ENCODE assay signal across 17 mouse cellular contexts in genomic region chr12:80867083-80867482, GRCm38 (mm10).
DNase-seq lines count a peak whose midpoint lies in the region; ATAC-seq and TF ChIP-seq lines count a peak whose summit lies in the region.
"Had no signal": no experiment of that assay in that cellular context is flagged by ENCODE, and none has a peak within 500 bp of the region (broad histone marks: within the 10 kb centered on the region; RNA-seq: fewer than 3 reads in every experiment).

No protein-coding gene starts in this region.

- no peak overlapping the region for H3K4me2 ChIP-seq in lung, embryonic 14.5 days
- H3K4me2 ChIP-seq: liver, embryonic 13.5 days had no signal

- no peak for TF ChIP-seq POLR2A in lung, adult 2 months (IDR thresholded peaks at IDR 0.05; ENCODE audit: borderline replicate concordance, extremely low read depth, low read depth, low read length)

- no peak for TF ChIP-seq CTCF in lung, adult 2 months (IDR thresholded peaks at IDR 0.05; ENCODE audit: insufficient read depth, low read length)
- TF ChIP-seq CTCF in lung, embryonic 14.5 days (IDR thresholded peaks at IDR 0.05; ENCODE audit: low read depth): no peak

- H3K9me3 ChIP-seq in lung, embryonic 14.5 days (ENCODE audit: low read depth, low read length): no peaks in the 10 kb centered on the region
- H3K9me3 ChIP-seq: liver, embryonic 13.5 days had no signal

- peaks cover 22% of the 10 kb centered on the region for H3K4me1 ChIP-seq in lung, adult 2 months (ENCODE audit: control insufficient read depth, insufficient read depth, low read length)
- H3K4me1 ChIP-seq in lung, embryonic 14.5 days (ENCODE audit: insufficient read depth): no peaks in the 10 kb centered on the region

- H3K9ac ChIP-seq in lung, embryonic 14.5 days: no peak overlapping the region
- H3K9ac ChIP-seq: liver, embryonic 13.5 days had no signal

- no peak for ATAC-seq in lung, embryonic 14.5 days (ENCODE audit: insufficient read depth)
- ATAC-seq: forebrain, embryonic 16.5 days; inflammation-experienced regulatory T-cells, adult 6 months had no signal

- H3K36me3 ChIP-seq in lung, embryonic 14.5 days (ENCODE audit: insufficient read depth): no peaks in the 10 kb centered on the region

- no peak overlapping the region for H3K27ac ChIP-seq in lung, embryonic 14.5 days (ENCODE audit: low read depth)
- H3K27ac ChIP-seq: liver, embryonic 13.5 days had no signal

- peak; percentile 31 to 43 for DNase-seq in adrenal gland, postnatal 36 days
- DNase-seq in adrenal gland, adult 18-20 months (ENCODE audit: low spot score in 2 of 2): no peak
- peak; percentile 59 to 69 for DNase-seq in lung, adult 18-20 months
- DNase-seq in lung, adult 2 months: no peak
- DNase-seq in lung, embryonic 14.5 days: peak; percentile 39
- peak; percentile 13 for DNase-seq in skeletal muscle tissue, adult 2 months (ENCODE audit: low read depth, low spot score)
- DNase-seq in spleen, postnatal 14 days (ENCODE audit: low spot score in 2 of 2): no peak
- no peak for DNase-seq in left cerebral cortex, adult 8-10 months (ENCODE audit: low spot score in 2 of 2)
- DNase-seq: cerebellum, adult 11 months; gastrocnemius, postnatal 25 days; left cerebral cortex, postnatal 4 days; liver, embryonic 13.5 days; right cerebral cortex, postnatal 14 days; thymus, adult 2 months had no signal

- H3K4me3 ChIP-seq in lung, adult 2 months (replicated peaks; ENCODE audit: extremely low read depth, low read depth, low read length): no peak overlapping the region
- H3K4me3 ChIP-seq in lung, embryonic 14.5 days (ENCODE audit: low read depth, low read length): no peak overlapping the region
- H3K4me3 ChIP-seq: erythroblast, embryonic 14.5 days; liver, embryonic 13.5 days had no signal

- 52% methylated on average over 3 of the region's 3 CpGs for WGBS in lung, adult 2 months
- 61% methylated on average over 3 of the region's 3 CpGs for WGBS in lung, embryonic 14.5 days

- no peaks in the 10 kb centered on the region for H3K27me3 ChIP-seq in lung, embryonic 14.5 days (ENCODE audit: insufficient read depth, low read length)
- H3K27me3 ChIP-seq: liver, embryonic 13.5 days had no signal

Comparison
In these comparisons a context has a peak if more than half of its experiments do, and no peak if none do; other contexts are left out.
1. DNase-seq: peak in adrenal gland, postnatal 36 days (2 of 2), lung, adult 18-20 months (2 of 2), lung, embryonic 14.5 days (single experiment) and skeletal muscle tissue, adult 2 months (single experiment); none in adrenal gland, adult 18-20 months (0 of 2), lung, adult 2 months (single experiment), spleen, postnatal 14 days (0 of 2) and left cerebral cortex, adult 8-10 months (0 of 2).